Comparison of ENCODE assay signal across 6 mouse cellular contexts in the genomic region with DNA sequence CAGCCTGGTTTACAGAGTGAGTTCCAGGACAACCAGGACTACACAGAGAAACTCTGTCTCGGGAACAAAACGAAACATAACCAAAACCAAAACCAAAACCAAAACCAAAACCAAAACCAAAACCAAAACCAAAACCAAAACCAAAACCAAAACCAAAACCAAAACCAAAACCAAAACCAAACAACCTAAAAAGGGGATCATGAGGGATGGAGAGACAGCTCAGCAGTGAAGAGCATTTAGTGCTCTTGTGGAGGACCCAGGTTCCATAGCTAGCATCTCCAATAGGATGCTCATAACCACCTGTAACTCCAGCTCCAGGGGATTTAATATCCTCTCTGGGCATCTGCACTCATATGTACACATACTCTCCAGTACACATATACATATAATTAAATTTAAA. TPM values are rescaled to one million over a fixed set of nuclear protein-coding genes. Genes with fewer than 3 reads are reported as not detected.
A peak's percentile ranks its signal among the peaks of the same experiment; 100 is the strongest.
DNase-seq lines count a peak whose midpoint lies in the region; ATAC-seq and TF ChIP-seq lines count a peak whose summit lies in the region.
"Not testable (repeated sequence)": the region's sequence is repeated elsewhere in the genome, so short reads cannot be mapped to it uniquely, and the experiment has no call there.
"Had no signal": no experiment of that assay in that cellular context is flagged by ENCODE, and none has a peak within 500 bp of the region (broad histone marks: within the 10 kb centered on the region; RNA-seq: fewer than 3 reads in every experiment).

No protein-coding gene starts in this region.

- dilution Hi-C loops in CH12.LX (cut with MboI; ENCODE audit: extremely low pct_ligation_motif_present, extremely low pct_unique_long_range_greater_than_20kb, low sequenced_read_pairs), result not testable (repeated sequence)

- ATAC-seq in activated CD4-positive, CD25-positive, alpha-beta regulatory T cell, adult 4 months, result peak; percentile 46
- peak; percentile 58 for ATAC-seq in inflammation-experienced regulatory T-cells, adult 6 months

- not testable (repeated sequence) for TF ChIP-seq CTCF in CH12.LX (conservative IDR thresholded peaks at IDR 0.05 in 1 of 2, IDR thresholded peaks at IDR 0.05 in 1 of 2; ENCODE audit: low read depth in 2 of 2, low read length in 2 of 2)

- not testable (repeated sequence) for H3K9ac ChIP-seq in CH12.LX (ENCODE audit: insufficient read depth, low read depth)

- H3K9me3 ChIP-seq in CH12.LX (replicated peaks; ENCODE audit: low read length), result not testable (repeated sequence)

- not testable (repeated sequence) for H3K4me2 ChIP-seq in CH12.LX (ENCODE audit: insufficient read depth, low read depth, poor library complexity, severe bottlenecking)

- not testable (repeated sequence) for H3K36me3 ChIP-seq in CH12.LX (replicated peaks in 1 of 2; ENCODE audit: control insufficient read depth in 1 of 2, insufficient read depth in 1 of 2, low read length in 1 of 2)

- peak; percentile 29 for DNase-seq in CD4-positive, CD25-positive, alpha-beta regulatory T cell, adult 2 months (ENCODE audit: low read depth, low spot score)
- DNase-seq in CH12.LX (ENCODE audit: extremely low read depth), result not testable (repeated sequence)
- peak; percentile 55 for DNase-seq in naive thymus-derived CD4-positive, alpha-beta T cell, adult 2 months (ENCODE audit: low read depth)

- in situ Hi-C loops in CH12.LX (cut with MboI; ENCODE audit: low pct_ligation_motif_present, low pct_unique_long_range_greater_than_20kb, low sequenced_read_pairs), result not testable (repeated sequence)

- TF ChIP-seq RAD21 in CH12.LX (IDR thresholded peaks at IDR 0.05; ENCODE audit: low read depth, low read length), result not testable (repeated sequence)

- peaks cover 23% of the 10 kb centered on the region for H3K27me3 ChIP-seq in CH12.LX (replicated peaks)

- peak overlapping the region in 1 of 3 experiments; percentile 34 for H3K4me3 ChIP-seq in CH12.LX (replicated peaks in 1 of 3; ENCODE audit: low read depth in 2 of 3, low read length in 2 of 3, poor library complexity in 1 of 3)

- H3K27ac ChIP-seq in CH12.LX (ENCODE audit: insufficient read depth, low read depth), result not testable (repeated sequence)

- 0 out of 2 replicates have a peak, but pooled peaks have one; percentile 24 for TF ChIP-seq EP300 in CH12.LX (IDR thresholded peaks at IDR 0.05; ENCODE audit: low read length)

- not testable (repeated sequence) for H3K79me2 ChIP-seq in CH12.LX (replicated peaks; ENCODE audit: control insufficient read depth, extremely low read depth, insufficient read depth, poor library complexity, severe bottlenecking)

- H3K4me1 ChIP-seq in CH12.LX (ENCODE audit: control insufficient read depth in 1 of 2, insufficient read depth in 2 of 2), result not testable (repeated sequence)

- not testable (repeated sequence) for TF ChIP-seq POLR2A in CH12.LX (IDR thresholded peaks at IDR 0.05; ENCODE audit: low read depth, low read length)

TF ChIP-seq in CH12.LX, 34 proteins besides CTCF, POLR2A, EP300 and RAD21:
- peak; percentile 40; the same call in 1 of the 2 replicates for TF ChIP-seq IRF4 (IDR thresholded peaks at IDR 0.05; ENCODE audit: low read depth, low read length)
- TF ChIP-seq ETS1 (conservative IDR thresholded peaks at IDR 0.05; ENCODE audit: low read depth, low read length), result peak; percentile 94; the same call in 1 of the 2 replicates

RNA-seq across cellular contexts. Expression of a gene that starts 16.8 kb away (rescaled TPM):
- total RNA-seq in CH12.LX (2012; rRNA removed) (43.7 and 74.4 TPM in 2 replicates), CH12.LX (2014; rRNA removed) (70.0 and 77.8 TPM in 2 replicates)
- polyA plus RNA-seq in CH12.LX (2012; ENCODE audit: insufficient read length, low read depth), result 109 and 110 TPM in 2 replicates
- 1 to 10 TPM; 4.4 to 8.1 TPM for polyA plus RNA-seq in activated CD4-positive, CD25-positive, alpha-beta regulatory T cell, adult 4 months (2017; shearing (Covaris generic))
- polyA plus RNA-seq in inflammation-experienced regulatory T-cells, adult 6 months (2017; shearing (Covaris generic)), result 10 to 100 TPM in 1 of 3 experiments, 1 to 10 TPM in 2; 2.7 to 11.0 (median 3.2) TPM

RNA-seq across cellular contexts. Expression of a gene that starts 58.9 kb away (rescaled TPM):
- total RNA-seq in CH12.LX (2012; rRNA removed) (7.4 and 8.1 TPM in 2 replicates), CH12.LX (2014; rRNA removed) (9.7 and 10.3 TPM in 2 replicates)
- 9.4 and 10.6 TPM in 2 replicates for polyA plus RNA-seq in CH12.LX (2012; ENCODE audit: insufficient read length, low read depth)
- polyA plus RNA-seq in activated CD4-positive, CD25-positive, alpha-beta regulatory T cell, adult 4 months (2017; shearing (Covaris generic)), result 100 to 1,000 TPM; 149 to 152 TPM
- polyA plus RNA-seq in inflammation-experienced regulatory T-cells, adult 6 months (2017; shearing (Covaris generic)), result 100 to 1,000 TPM in 2 of 3 experiments, 10 to 100 TPM in 1; 87.7 to 147 (median 136) TPM
- polyA plus RNA-seq: erythroblast, embryonic 14.5 days had no signal
